Mouse (Mus musculus): ENCODE results near the gene Gm39653. TPM values are rescaled to one million over a fixed set of nuclear protein-coding genes. Genes with fewer than 3 reads are reported as not detected.

Gm39653 gene
- polyA plus RNA-seq, 1 experiment from 2014 or later, result not detected

GRCm38 (mm10) chr1:63667201-63667948 is 51.6 kb downstream of the Gm39653 start:
- Histone ChIP-seq H3K9me3 (ENCODE audit: control insufficient read depth, low read length) (no peaks in the 10 kb centered on the region), H3K4me1 (replicated peaks; ENCODE audit: control insufficient read depth, insufficient read depth, low read length) (peaks cover 4% of the 10 kb centered on the region; the same call in 1 of the 2 replicates), H3K27ac (ENCODE audit: low read depth, low read length) (no peak overlapping the region), H3K4me3 (ENCODE audit: low read depth, low read length) (no peak overlapping the region), H3K4me2 (ENCODE audit: low read depth, low read length, severe bottlenecking) (peak overlapping the region; percentile 19; the same call in 1 of the 2 replicates), H3K27me3 (ENCODE audit: control insufficient read depth, insufficient read depth, low read length) (no peaks in the 10 kb centered on the region; the same call in 1 of the 2 replicates), H3K9ac (ENCODE audit: low read length) (no peak overlapping the region), H3K36me3 (ENCODE audit: control insufficient read depth, insufficient read depth, low read length) (no peaks in the 10 kb centered on the region)
- 47% methylated on average over 9 of the region's 9 CpGs for WGBS
- no peak for DNase-seq (ENCODE audit: low spot score)
- no peak for ATAC-seq (replicated peaks; ENCODE audit: low FRiP score)

GRCm38 (mm10) chr1:63667949-63668851 is 52.4 kb downstream of the Gm39653 start:
- H3K27me3 ChIP-seq (ENCODE audit: control insufficient read depth, insufficient read depth, low read length), result no peaks in the 10 kb centered on the region; the same call in 1 of the 2 replicates
- H3K9me3 ChIP-seq (ENCODE audit: control insufficient read depth, low read length), result no peaks in the 10 kb centered on the region
- DNase-seq (ENCODE audit: low spot score) (no peak), ATAC-seq (replicated peaks; ENCODE audit: low FRiP score) (0 out of 2 replicates have a peak, but pooled peaks have one; percentile 30)
- H3K4me2 ChIP-seq (ENCODE audit: low read depth, low read length, severe bottlenecking), result peak overlapping the region; percentile 19; the same call in 1 of the 2 replicates
- H3K27ac ChIP-seq (ENCODE audit: low read depth, low read length), result no peak overlapping the region
- H3K36me3 ChIP-seq (ENCODE audit: control insufficient read depth, insufficient read depth, low read length), result no peaks in the 10 kb centered on the region
- H3K4me3 ChIP-seq (ENCODE audit: low read depth, low read length), result no peak overlapping the region
- peaks cover 4% of the 10 kb centered on the region; the same call in 1 of the 2 replicates for H3K4me1 ChIP-seq (replicated peaks; ENCODE audit: control insufficient read depth, insufficient read depth, low read length)
- H3K9ac ChIP-seq (ENCODE audit: low read length), result no peak overlapping the region
- 21% methylated on average over 13 of the region's 13 CpGs for WGBS

- DNase-seq (ENCODE audit: low spot score) (no peak), ATAC-seq (replicated peaks; ENCODE audit: low FRiP score) (no peak)
- Histone ChIP-seq H3K9me3 (ENCODE audit: control insufficient read depth, low read length) (no peaks in the 10 kb centered on the region), H3K27ac (ENCODE audit: low read depth, low read length) (no peak overlapping the region), H3K36me3 (ENCODE audit: control insufficient read depth, insufficient read depth, low read length) (no peaks in the 10 kb centered on the region), H3K4me2 (ENCODE audit: low read depth, low read length, severe bottlenecking) (peak overlapping the region; percentile 19; the same call in 1 of the 2 replicates), H3K4me3 (ENCODE audit: low read depth, low read length) (no peak overlapping the region), H3K4me1 (replicated peaks; ENCODE audit: control insufficient read depth, insufficient read depth, low read length) (peaks cover 4% of the 10 kb centered on the region; the same call in 1 of the 2 replicates), H3K9ac (ENCODE audit: low read length) (no peak overlapping the region), H3K27me3 (ENCODE audit: control insufficient read depth, insufficient read depth, low read length) (no peaks in the 10 kb centered on the region; the same call in 1 of the 2 replicates)
- WGBS, result 5% methylated on average over 3 of the region's 3 CpGs
Observed at GRCm38 (mm10) chr1:63668852-63669160, 53.0 kb downstream of the Gm39653 start.

Other genes starting within 250 kb of the Gm39653 start
- gene Adam23, start 170.1 kb upstream of the Gm39653 start, polyA plus RNA-seq (2014; fragmentation: Nextera tagmentation; extraction: Ambion mirVana), result 8.9 and 11.1 TPM in 2 replicates
- gene Dytn, start 71.0 kb downstream of the Gm39653 start, polyA plus RNA-seq (2014; fragmentation: Nextera tagmentation; extraction: Ambion mirVana), result not detected in 2 replicates
- 0.25 TPM in 1 of 2 replicates, not detected in the other for gene Mdh1b, start 114.3 kb downstream of the Gm39653 start, polyA plus RNA-seq (2014; fragmentation: Nextera tagmentation; extraction: Ambion mirVana)
- gene Fastkd2, start 114.6 kb downstream of the Gm39653 start, polyA plus RNA-seq (2014; fragmentation: Nextera tagmentation; extraction: Ambion mirVana), result 69.0 and 74.6 TPM in 2 replicates
- gene 4933402D24Rik, start 153.3 kb downstream of the Gm39653 start, polyA plus RNA-seq (2014; fragmentation: Nextera tagmentation; extraction: Ambion mirVana), result 0.20 and 0.41 TPM in 2 replicates

Data from forebrain, embryonic 11.5 days (tissue).